Mouse (Mus musculus) MEL (cell line): ENCODE results near the gene Gm9837. TPM values are rescaled to one million over a fixed set of nuclear protein-coding genes. Genes with fewer than 3 reads are reported as not detected.

ENCODE experiments used
- DNase-seq: peaks from one replicate; pipeline ENCODE4 v3.0.0; 2011; ENCODE audit warnings: low read depth, low spot score
- H3K27ac ChIP-seq: 2 replicates; pipeline ENCODE4 v1.5.1; 2012; ENCODE audit warnings: low read depth, mild to moderate bottlenecking, control low read depth, low read length, moderate library complexity; ENCODE audit not compliant: control insufficient read depth
- H3K27me3 ChIP-seq, 2 experiments: fragments of 150-350 bp in 1 of 2; sonication (generic) in 1 of 2; 2 replicates each; pipeline ENCODE4 v1.6.1; 2012; ENCODE audit warnings: low read length in 2 of 2, mild to moderate bottlenecking in 2 of 2, improper control_type of control experiment in 1 of 2, moderate library complexity in 1 of 2; ENCODE audit not compliant: insufficient read depth in 2 of 2, control insufficient read depth in 1 of 2
- H3K36me3 ChIP-seq, 2 experiments: 2 replicates each; pipeline ENCODE4 v1.6.1; 2012 to 2014; ENCODE audit warnings: low read length in 2 of 2, improper control_type of control experiment in 1 of 2, inconsistent platforms in 1 of 2, mild to moderate bottlenecking in 1 of 2; ENCODE audit not compliant: insufficient read depth in 2 of 2, control insufficient read depth in 1 of 2
- H3K4me1 ChIP-seq, 2 experiments: fragments of 150-350 bp in 1 of 2; sonication (generic) in 1 of 2; 2 replicates each; pipeline ENCODE4 v1.6.1; 2012; ENCODE audit warnings: low read length in 2 of 2, improper control_type of control experiment in 1 of 2, mild to moderate bottlenecking in 1 of 2; ENCODE audit not compliant: insufficient read depth in 2 of 2, control insufficient read depth in 1 of 2
- H3K4me3 ChIP-seq, 2 experiments: fragments of 150-350 bp in 1 of 2; sonication (generic) in 1 of 2; 2 replicates each; pipeline ENCODE4 v1.5.1; 2012; ENCODE audit warnings: low read depth in 2 of 2, low read length in 2 of 2, mild to moderate bottlenecking in 2 of 2, moderate library complexity in 2 of 2, control low read depth in 1 of 2, improper control_type of control experiment in 1 of 2; ENCODE audit not compliant: control insufficient read depth in 1 of 2, insufficient read depth in 1 of 2
- H3K79me2 ChIP-seq: 2 replicates; pipeline ENCODE4 v1.6.1; 2012; ENCODE audit warnings: mild to moderate bottlenecking, low read length, moderate library complexity; ENCODE audit not compliant: control insufficient read depth, poor library complexity, insufficient read depth
- H3K9ac ChIP-seq: 2 replicates; pipeline ENCODE4 v1.6.1; 2012; ENCODE audit warnings: low read depth, mild to moderate bottlenecking, control low read depth, low read length, moderate library complexity; ENCODE audit not compliant: control insufficient read depth, poor library complexity, severe bottlenecking
- H3K9me3 ChIP-seq: fragments of 150-350 bp; sonication (generic); replicated peaks from 2 replicates; pipeline ENCODE4 v1.6.1; 2012; ENCODE audit warnings: mild to moderate bottlenecking, low read length, improper control_type of control experiment, moderate library complexity; ENCODE audit not compliant: insufficient read depth
- BHLHE40 ChIP-seq: IDR thresholded peaks from 2 replicates; pipeline ENCODE4 v1.6.1; 2012; ENCODE audit warnings: low read depth, mild to moderate bottlenecking, inconsistent platforms, low read length, improper control_type of control experiment, borderline replicate concordance
- CHD1 ChIP-seq: IDR thresholded peaks from 2 replicates; pipeline ENCODE4 v1.6.1; 2012; ENCODE audit warnings: low read depth, mild to moderate bottlenecking, inconsistent platforms, low read length, improper control_type of control experiment
- CHD2 ChIP-seq: IDR thresholded peaks from 2 replicates; pipeline ENCODE4 v1.6.1; 2011; ENCODE audit warnings: low read length, improper control_type of control experiment
- CTCF ChIP-seq, 3 experiments: IDR thresholded peaks in 2 of 3; conservative IDR thresholded peaks in 1 of 3; 2 replicates each; pipeline ENCODE4 v1.5.1; 2011 to 2012; ENCODE audit warnings: low read length in 3 of 3, low read depth in 2 of 3, mild to moderate bottlenecking in 2 of 3, improper control_type of control experiment in 1 of 3, inconsistent platforms in 1 of 3, mixed read lengths in 1 of 3, moderate library complexity in 1 of 3; ENCODE audit not compliant: control insufficient read depth in 1 of 3, insufficient read depth in 1 of 3, poor library complexity in 1 of 3, severe bottlenecking in 1 of 3
- E2F4 ChIP-seq: IDR thresholded peaks from 2 replicates; pipeline ENCODE4 v1.6.1; 2011; ENCODE audit warnings: low read depth, low read length, improper control_type of control experiment, borderline replicate concordance
- ELF1 ChIP-seq: IDR thresholded peaks from 2 replicates; pipeline ENCODE4 v1.6.1; 2014; ENCODE audit warnings: low read depth, mild to moderate bottlenecking, inconsistent platforms, low read length, improper control_type of control experiment, moderate library complexity
- EP300 ChIP-seq, 2 experiments: IDR thresholded peaks; 2 replicates each; pipeline ENCODE4 v1.6.1; 2011; ENCODE audit warnings: improper control_type of control experiment in 2 of 2, low read length in 2 of 2, low read depth in 1 of 2, mild to moderate bottlenecking in 1 of 2
- ETS1 ChIP-seq: IDR thresholded peaks from 2 replicates; pipeline ENCODE4 v1.6.1; 2012; ENCODE audit warnings: low read depth, mild to moderate bottlenecking, inconsistent platforms, low read length, improper control_type of control experiment, moderate library complexity
- GABPA ChIP-seq: IDR thresholded peaks from 2 replicates; pipeline ENCODE4 v1.6.1; 2012; ENCODE audit warnings: low read depth, mild to moderate bottlenecking, inconsistent platforms, low read length, improper control_type of control experiment, moderate library complexity
- GATA1 ChIP-seq: IDR thresholded peaks from 2 replicates; pipeline ENCODE4 v1.6.1; 2011; ENCODE audit warnings: low read depth, low read length, improper control_type of control experiment
- HCFC1 ChIP-seq: IDR thresholded peaks from 2 replicates; pipeline ENCODE4 v1.6.1; 2012; ENCODE audit warnings: low read depth, mild to moderate bottlenecking, inconsistent platforms, low read length, improper control_type of control experiment, moderate library complexity
- JUND ChIP-seq: IDR thresholded peaks from 2 replicates; pipeline ENCODE4 v1.6.1; 2011; ENCODE audit warnings: low read depth, mild to moderate bottlenecking, improper control_type of control experiment, low read length
- KAT2A ChIP-seq: conservative IDR thresholded peaks from 2 replicates; pipeline ENCODE4 v1.6.1; 2012; ENCODE audit warnings: low read depth, low read length, improper control_type of control experiment, inconsistent platforms
- MAX ChIP-seq: IDR thresholded peaks from 2 replicates; pipeline ENCODE4 v1.6.1; 2011; ENCODE audit warnings: low read length, improper control_type of control experiment
- MXI1 ChIP-seq: IDR thresholded peaks from 2 replicates; pipeline ENCODE4 v1.6.1; 2011; ENCODE audit warnings: mild to moderate bottlenecking, low read depth, low read length, improper control_type of control experiment
- MYB ChIP-seq: IDR thresholded peaks from 2 replicates; pipeline ENCODE4 v1.6.1; 2011; ENCODE audit warnings: mild to moderate bottlenecking, low read depth, low read length, improper control_type of control experiment
- MYC ChIP-seq: IDR thresholded peaks from 2 replicates; pipeline ENCODE4 v1.6.1; 2011; ENCODE audit warnings: low read depth, mild to moderate bottlenecking, low read length, improper control_type of control experiment, moderate library complexity
- NELFE ChIP-seq: IDR thresholded peaks from 2 replicates; pipeline ENCODE4 v1.6.1; 2011; ENCODE audit warnings: low read depth, low read length, improper control_type of control experiment
- NRF1 ChIP-seq: IDR thresholded peaks from 2 replicates; pipeline ENCODE4 v1.6.1; 2014; ENCODE audit warnings: low read depth, mild to moderate bottlenecking, inconsistent platforms, low read length, improper control_type of control experiment, moderate library complexity; ENCODE audit not compliant: poor library complexity, insufficient read depth, severe bottlenecking
- POLR2A ChIP-seq, 2 experiments: IDR thresholded peaks; 2 replicates each; pipeline ENCODE4 v1.6.1; 2011 to 2012; ENCODE audit warnings: low read length in 2 of 2, mild to moderate bottlenecking in 2 of 2, control low read depth in 1 of 2, improper control_type of control experiment in 1 of 2, low read depth in 1 of 2, moderate library complexity in 1 of 2; ENCODE audit not compliant: control insufficient read depth in 1 of 2, insufficient read depth in 1 of 2, poor library complexity in 1 of 2
- POLR2AphosphoS2 ChIP-seq: IDR thresholded peaks from 2 replicates; pipeline ENCODE4 v1.6.1; 2011; ENCODE audit warnings: low read length, improper control_type of control experiment
- POLR2AphosphoS5 ChIP-seq: IDR thresholded peaks from 2 replicates; pipeline ENCODE4 v1.6.1; 2012; ENCODE audit warnings: low read depth, borderline replicate concordance, mild to moderate bottlenecking, inconsistent platforms, low read length, moderate library complexity, mixed read lengths
- RAD21 ChIP-seq: IDR thresholded peaks from 2 replicates; pipeline ENCODE4 v1.6.1; 2011; ENCODE audit warnings: mild to moderate bottlenecking, low read depth, low read length, improper control_type of control experiment
- SIN3A ChIP-seq: IDR thresholded peaks from 2 replicates; pipeline ENCODE4 v1.6.1; 2012; ENCODE audit warnings: low read length, improper control_type of control experiment, inconsistent platforms
- SMC3 ChIP-seq: IDR thresholded peaks from 2 replicates; pipeline ENCODE4 v1.6.1; 2011; ENCODE audit warnings: low read depth, low read length, improper control_type of control experiment
- TAL1 ChIP-seq: IDR thresholded peaks from 2 replicates; pipeline ENCODE4 v1.6.1; 2012; ENCODE audit warnings: mild to moderate bottlenecking, inconsistent platforms, low read length, moderate library complexity, mixed read lengths
- TBP ChIP-seq: IDR thresholded peaks from 2 replicates; pipeline ENCODE4 v1.8.0; 2011; ENCODE audit warnings: low read depth, low read length, improper control_type of control experiment
- TCF12 ChIP-seq: IDR thresholded peaks from 2 replicates; pipeline ENCODE4 v1.6.1; 2014; ENCODE audit warnings: low read depth, mild to moderate bottlenecking, inconsistent platforms, low read length, improper control_type of control experiment, moderate library complexity
- UBTF ChIP-seq: IDR thresholded peaks from 2 replicates; pipeline ENCODE4 v1.6.1; 2012; ENCODE audit warnings: low read depth, mild to moderate bottlenecking, inconsistent platforms, low read length, improper control_type of control experiment, moderate library complexity, borderline replicate concordance; ENCODE audit not compliant: insufficient read depth
- USF1 ChIP-seq: IDR thresholded peaks from 2 replicates; pipeline ENCODE4 v1.6.1; 2014; ENCODE audit warnings: low read depth, mild to moderate bottlenecking, inconsistent platforms, low read length, improper control_type of control experiment, moderate library complexity
- USF2 ChIP-seq, 2 experiments: IDR thresholded peaks; 2 replicates each; pipeline ENCODE4 v1.6.1; 2011 to 2012; ENCODE audit warnings: improper control_type of control experiment in 2 of 2, low read length in 2 of 2, borderline replicate concordance in 1 of 2, inconsistent platforms in 1 of 2, low read depth in 1 of 2, mild to moderate bottlenecking in 1 of 2; ENCODE audit not compliant: insufficient read depth in 1 of 2
- ZC3H11A ChIP-seq: IDR thresholded peaks from 2 replicates; pipeline ENCODE4 v1.6.1; 2012; ENCODE audit warnings: low read depth, mild to moderate bottlenecking, inconsistent platforms, low read length, improper control_type of control experiment
- ZNF384 ChIP-seq: IDR thresholded peaks from 2 replicates; pipeline ENCODE4 v1.6.1; 2012; ENCODE audit warnings: low read depth, mild to moderate bottlenecking, inconsistent platforms, low read length, improper control_type of control experiment
- polyA plus RNA-seq, 2 experiments: library from polyadenylated mRNA; stranded (reverse) in 1 of 2; unstranded in 1 of 2; fragments of >175 nt in 1 of 2; fragments of >200 nt in 1 of 2; gene quantifications; 2 replicates each; pipeline versions ENCODE4 v1.2.1 to v1.2.4; 2012; ENCODE audit warnings: low replicate concordance in 2 of 2, low read depth in 1 of 2; ENCODE audit not compliant: insufficient read length in 2 of 2, insufficient read depth in 1 of 2, missing spikeins in 1 of 2
- total RNA-seq: library from RNA; depleted of rRNA; stranded (reverse); fragments of 300-350 nt; gene quantifications from 2 replicates; pipeline ENCODE4 v1.2.3, GENCODE M21; 2012

Gm9837 gene
- total and polyA plus RNA-seq, 3 experiments, result not detected

DNA sequence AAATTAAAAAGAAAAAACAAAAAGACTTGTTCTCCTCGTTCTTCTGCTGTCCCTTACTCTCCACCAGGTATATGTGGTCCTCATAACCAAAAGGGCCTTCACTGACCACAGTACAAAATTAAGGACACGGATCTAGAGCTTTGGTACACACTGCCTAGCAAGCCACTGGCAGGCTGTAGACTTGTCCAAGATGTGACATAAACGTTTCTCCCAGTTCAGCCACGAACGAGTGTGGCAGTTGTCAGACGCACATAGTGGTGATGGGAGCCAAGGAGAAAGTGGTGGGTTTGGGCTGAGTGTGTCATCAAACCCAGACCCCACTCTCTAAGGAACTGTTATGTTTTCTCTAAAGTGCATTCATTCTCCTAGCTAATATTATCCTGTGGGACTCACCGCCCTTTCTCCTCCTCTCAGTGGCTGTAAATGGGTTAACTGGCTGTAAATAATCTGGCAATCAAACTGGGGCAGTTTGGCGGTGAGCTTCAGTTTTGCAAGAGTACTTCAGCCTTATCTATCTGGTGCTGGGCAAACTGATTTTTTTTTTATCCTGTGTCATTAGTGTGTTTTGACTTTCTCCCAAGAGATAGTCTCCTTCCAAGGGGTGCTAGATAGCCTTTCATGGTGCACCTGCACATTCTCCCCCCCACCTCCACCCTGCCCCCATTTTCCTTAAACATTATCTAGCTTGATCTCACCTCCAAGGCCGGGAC is 38.8 kb downstream of the Gm9837 start (continued):
- peak; percentile 91 for TF ChIP-seq ETS1
- peak; percentile 97 for TF ChIP-seq TCF12
- TF ChIP-seq, all 39 proteins: peak for 17

DNA sequence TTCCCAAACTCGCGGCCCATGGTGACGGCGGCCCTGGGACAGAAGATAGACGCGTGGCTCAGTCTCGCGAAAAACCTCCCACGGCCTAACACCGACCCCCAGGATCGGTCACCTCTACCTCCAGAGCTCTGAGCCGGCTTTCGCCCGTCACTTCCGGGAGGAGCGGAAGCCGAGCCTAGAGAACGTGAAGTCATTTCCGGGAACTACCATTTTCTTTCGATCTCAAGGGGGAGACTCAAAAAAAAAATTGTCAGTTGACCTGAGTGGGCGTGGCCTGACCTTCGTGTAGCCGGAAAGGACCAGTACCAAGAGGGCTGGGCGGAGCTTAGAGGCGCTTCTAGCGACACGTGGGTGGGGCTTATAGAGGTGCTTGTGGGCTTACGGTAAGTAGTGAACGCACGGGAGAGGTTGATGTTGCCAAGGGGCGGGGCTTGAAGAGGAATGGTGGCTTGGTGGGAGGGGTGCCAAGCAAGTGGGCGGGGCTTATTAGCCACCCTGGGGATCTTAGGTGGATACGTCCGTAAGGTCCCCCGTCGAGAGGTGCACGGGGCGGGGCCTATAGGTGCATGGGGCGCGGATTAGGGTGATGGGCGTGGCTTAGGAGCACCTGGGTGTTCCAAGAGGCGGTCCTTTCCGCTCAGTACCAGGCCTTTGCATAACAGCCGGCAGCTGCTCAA is 39.5 kb downstream of the Gm9837 start, which contains the start of the genes Uqcrq and Gdf9:
TSS of gene Uqcrq (minus strand) at position 162 of the 677 bp plus-strand sequence.
TSS of gene Gdf9 (plus strand) at position 354 of the 677 bp plus-strand sequence.
- DNase-seq, result peak; percentile 100
- H3K79me2 ChIP-seq, result peaks cover 14% of the 10 kb centered on the region
- peak; percentile 78; the same call in 1 of the 2 replicates for TF ChIP-seq MAX
- no peak for TF ChIP-seq RAD21
- TF ChIP-seq CHD1, result peak; percentile 99
- TF ChIP-seq E2F4, result no peak
- no peak; the same call in 1 of the 2 replicates for TF ChIP-seq ETS1
- TF ChIP-seq MYC, result peak; percentile 77
- no peak for TF ChIP-seq CTCF (IDR thresholded peaks at IDR 0.05 in 2 of 3, conservative IDR thresholded peaks at IDR 0.05 in 1 of 3; ENCODE audit: control insufficient read depth in 1 of 3, insufficient read depth in 1 of 3, low read depth in 2 of 3, low read length in 3 of 3, poor library complexity in 1 of 3, severe bottlenecking in 1 of 3)
- peak; percentile 77 for TF ChIP-seq TCF12
- peak; percentile 74 for TF ChIP-seq KAT2A
- peak; percentile 96 for TF ChIP-seq HCFC1
- peak; percentile 98 for TF ChIP-seq NELFE
- TF ChIP-seq SMC3, result no peak
- peak; percentile 94 for TF ChIP-seq MXI1
- no peak for TF ChIP-seq CHD2
- TF ChIP-seq ELF1, result peak; percentile 94
- TF ChIP-seq USF2 (IDR thresholded peaks at IDR 0.05; ENCODE audit: borderline replicate concordance in 1 of 2, insufficient read depth in 1 of 2, low read depth in 1 of 2, low read length in 2 of 2), result no peak
- no peak for TF ChIP-seq JUND
- no peak for TF ChIP-seq TAL1
- TF ChIP-seq EP300 (IDR thresholded peaks at IDR 0.05; ENCODE audit: low read depth in 1 of 2, low read length in 2 of 2), result peak in 1 of 2 experiments; percentile 4; a peak in 1 of 4 replicates
- peak; percentile 26; the same call in 1 of the 2 replicates for TF ChIP-seq MYB
- TF ChIP-seq USF1, result peak; percentile 85
- peak; percentile 97 for TF ChIP-seq SIN3A
- peak; percentile 49; the same call in 1 of the 2 replicates for TF ChIP-seq BHLHE40
- TF ChIP-seq POLR2A (IDR thresholded peaks at IDR 0.05; ENCODE audit: control insufficient read depth in 1 of 2, insufficient read depth in 1 of 2, low read depth in 1 of 2, low read length in 2 of 2, poor library complexity in 1 of 2), result peak; percentile 94 to 98
- peak; percentile 96 for TF ChIP-seq TBP
- TF ChIP-seq NRF1, result no peak
- peak; percentile 90 for TF ChIP-seq POLR2AphosphoS2
- no peak for TF ChIP-seq GATA1
- peak; percentile 100 for TF ChIP-seq ZNF384
- no peak for TF ChIP-seq POLR2AphosphoS5
- no peak for TF ChIP-seq ZC3H11A
- no peak for TF ChIP-seq UBTF
- TF ChIP-seq GABPA, result no peak

More for the DNA sequence above, 39.5 kb downstream of the Gm9837 start, which contains the start of the genes Uqcrq and Gdf9:
- Histone ChIP-seq H3K4me3 (peak within 1 kb of the TSS; percentile 89 to 94), H3K4me1 (peaks cover 8 to 30% of the 10 kb centered on the region in 2 experiments), H3K9me3 (no peaks in the 10 kb centered on the region), H3K9ac (peak within 1 kb of the TSS; percentile 95), H3K36me3 (peaks cover 7 to 30% of the 10 kb centered on the region in 2 experiments), H3K27ac (peak within 1 kb of the TSS; percentile 83), H3K27me3 (no peaks in the 10 kb centered on the region)
